Mouse (Mus musculus) MEL (cell line): ENCODE data around the gene Rhobtb1. TPM values are rescaled to one million over a fixed set of nuclear protein-coding genes. Genes with fewer than 3 reads are reported as not detected.

Experiments used
- DNase-seq: peaks from one replicate; pipeline ENCODE4 v3.0.0; 2011; ENCODE audit warnings: low read depth, low spot score
- H3K27ac ChIP-seq: 2 replicates; pipeline ENCODE4 v1.5.1; 2012; ENCODE audit warnings: low read depth, mild to moderate bottlenecking, control low read depth, low read length, moderate library complexity; ENCODE audit not compliant: control insufficient read depth
- H3K27me3 ChIP-seq, 2 experiments: fragments of 150-350 bp in 1 of 2; sonication (generic) in 1 of 2; 2 replicates each; pipeline ENCODE4 v1.6.1; 2012; ENCODE audit warnings: low read length in 2 of 2, mild to moderate bottlenecking in 2 of 2, improper control_type of control experiment in 1 of 2, moderate library complexity in 1 of 2; ENCODE audit not compliant: insufficient read depth in 2 of 2, control insufficient read depth in 1 of 2
- H3K36me3 ChIP-seq, 2 experiments: 2 replicates each; pipeline ENCODE4 v1.6.1; 2012 to 2014; ENCODE audit warnings: low read length in 2 of 2, improper control_type of control experiment in 1 of 2, inconsistent platforms in 1 of 2, mild to moderate bottlenecking in 1 of 2; ENCODE audit not compliant: insufficient read depth in 2 of 2, control insufficient read depth in 1 of 2
- H3K4me1 ChIP-seq, 2 experiments: fragments of 150-350 bp in 1 of 2; sonication (generic) in 1 of 2; 2 replicates each; pipeline ENCODE4 v1.6.1; 2012; ENCODE audit warnings: low read length in 2 of 2, improper control_type of control experiment in 1 of 2, mild to moderate bottlenecking in 1 of 2; ENCODE audit not compliant: insufficient read depth in 2 of 2, control insufficient read depth in 1 of 2
- H3K4me3 ChIP-seq, 2 experiments: fragments of 150-350 bp in 1 of 2; sonication (generic) in 1 of 2; 2 replicates each; pipeline ENCODE4 v1.5.1; 2012; ENCODE audit warnings: low read depth in 2 of 2, low read length in 2 of 2, mild to moderate bottlenecking in 2 of 2, moderate library complexity in 2 of 2, control low read depth in 1 of 2, improper control_type of control experiment in 1 of 2; ENCODE audit not compliant: control insufficient read depth in 1 of 2, insufficient read depth in 1 of 2
- H3K79me2 ChIP-seq: 2 replicates; pipeline ENCODE4 v1.6.1; 2012; ENCODE audit warnings: mild to moderate bottlenecking, low read length, moderate library complexity; ENCODE audit not compliant: control insufficient read depth, poor library complexity, insufficient read depth
- H3K9ac ChIP-seq: 2 replicates; pipeline ENCODE4 v1.6.1; 2012; ENCODE audit warnings: low read depth, mild to moderate bottlenecking, control low read depth, low read length, moderate library complexity; ENCODE audit not compliant: control insufficient read depth, poor library complexity, severe bottlenecking
- H3K9me3 ChIP-seq: fragments of 150-350 bp; sonication (generic); replicated peaks from 2 replicates; pipeline ENCODE4 v1.6.1; 2012; ENCODE audit warnings: mild to moderate bottlenecking, low read length, improper control_type of control experiment, moderate library complexity; ENCODE audit not compliant: insufficient read depth
- BHLHE40 ChIP-seq: IDR thresholded peaks from 2 replicates; pipeline ENCODE4 v1.6.1; 2012; ENCODE audit warnings: low read depth, mild to moderate bottlenecking, inconsistent platforms, low read length, improper control_type of control experiment, borderline replicate concordance
- CHD2 ChIP-seq: IDR thresholded peaks from 2 replicates; pipeline ENCODE4 v1.6.1; 2011; ENCODE audit warnings: low read length, improper control_type of control experiment
- E2F4 ChIP-seq: IDR thresholded peaks from 2 replicates; pipeline ENCODE4 v1.6.1; 2011; ENCODE audit warnings: low read depth, low read length, improper control_type of control experiment, borderline replicate concordance
- EP300 ChIP-seq, 2 experiments: IDR thresholded peaks; 2 replicates each; pipeline ENCODE4 v1.6.1; 2011; ENCODE audit warnings: improper control_type of control experiment in 2 of 2, low read length in 2 of 2, low read depth in 1 of 2, mild to moderate bottlenecking in 1 of 2
- GABPA ChIP-seq: IDR thresholded peaks from 2 replicates; pipeline ENCODE4 v1.6.1; 2012; ENCODE audit warnings: low read depth, mild to moderate bottlenecking, inconsistent platforms, low read length, improper control_type of control experiment, moderate library complexity
- MAFK ChIP-seq: IDR thresholded peaks from 2 replicates; pipeline ENCODE4 v1.6.1; 2011; ENCODE audit warnings: low read depth, mild to moderate bottlenecking, low read length, improper control_type of control experiment, borderline replicate concordance
- MAX ChIP-seq: IDR thresholded peaks from 2 replicates; pipeline ENCODE4 v1.6.1; 2011; ENCODE audit warnings: low read length, improper control_type of control experiment
- MAZ ChIP-seq: IDR thresholded peaks from 2 replicates; pipeline ENCODE4 v1.6.1; 2012; ENCODE audit warnings: low read depth, mild to moderate bottlenecking, inconsistent platforms, low read length, improper control_type of control experiment
- MEF2A ChIP-seq: IDR thresholded peaks from 2 replicates; pipeline ENCODE4 v1.6.1; 2014; ENCODE audit warnings: low read depth, mild to moderate bottlenecking, inconsistent platforms, low read length, improper control_type of control experiment; ENCODE audit not compliant: poor library complexity, insufficient replicate concordance, severe bottlenecking; ENCODE audit errors: extremely low read depth
- MYB ChIP-seq: IDR thresholded peaks from 2 replicates; pipeline ENCODE4 v1.6.1; 2011; ENCODE audit warnings: mild to moderate bottlenecking, low read depth, low read length, improper control_type of control experiment
- MYC ChIP-seq: IDR thresholded peaks from 2 replicates; pipeline ENCODE4 v1.6.1; 2011; ENCODE audit warnings: low read depth, mild to moderate bottlenecking, low read length, improper control_type of control experiment, moderate library complexity
- NELFE ChIP-seq: IDR thresholded peaks from 2 replicates; pipeline ENCODE4 v1.6.1; 2011; ENCODE audit warnings: low read depth, low read length, improper control_type of control experiment
- POLR2AphosphoS2 ChIP-seq: IDR thresholded peaks from 2 replicates; pipeline ENCODE4 v1.6.1; 2011; ENCODE audit warnings: low read length, improper control_type of control experiment
- TAL1 ChIP-seq: IDR thresholded peaks from 2 replicates; pipeline ENCODE4 v1.6.1; 2012; ENCODE audit warnings: mild to moderate bottlenecking, inconsistent platforms, low read length, moderate library complexity, mixed read lengths
- TCF12 ChIP-seq: IDR thresholded peaks from 2 replicates; pipeline ENCODE4 v1.6.1; 2014; ENCODE audit warnings: low read depth, mild to moderate bottlenecking, inconsistent platforms, low read length, improper control_type of control experiment, moderate library complexity
- USF1 ChIP-seq: IDR thresholded peaks from 2 replicates; pipeline ENCODE4 v1.6.1; 2014; ENCODE audit warnings: low read depth, mild to moderate bottlenecking, inconsistent platforms, low read length, improper control_type of control experiment, moderate library complexity
- ZMIZ1 ChIP-seq: IDR thresholded peaks from 2 replicates; pipeline ENCODE4 v1.6.1; 2012; ENCODE audit warnings: low read depth, mild to moderate bottlenecking, inconsistent platforms, low read length, improper control_type of control experiment, moderate library complexity
- ZNF384 ChIP-seq: IDR thresholded peaks from 2 replicates; pipeline ENCODE4 v1.6.1; 2012; ENCODE audit warnings: low read depth, mild to moderate bottlenecking, inconsistent platforms, low read length, improper control_type of control experiment
- polyA plus RNA-seq, 2 experiments: library from polyadenylated mRNA; stranded (reverse) in 1 of 2; unstranded in 1 of 2; fragments of >175 nt in 1 of 2; fragments of >200 nt in 1 of 2; gene quantifications; 2 replicates each; pipeline versions ENCODE4 v1.2.1 to v1.2.4; 2012; ENCODE audit warnings: low replicate concordance in 2 of 2, low read depth in 1 of 2; ENCODE audit not compliant: insufficient read length in 2 of 2, insufficient read depth in 1 of 2, missing spikeins in 1 of 2
- total RNA-seq: library from RNA; depleted of rRNA; stranded (reverse); fragments of 300-350 nt; gene quantifications from 2 replicates; pipeline ENCODE4 v1.2.3, GENCODE M21; 2012

Rhobtb1 gene
- total and polyA plus RNA-seq, 3 experiments: not detected

DNA sequence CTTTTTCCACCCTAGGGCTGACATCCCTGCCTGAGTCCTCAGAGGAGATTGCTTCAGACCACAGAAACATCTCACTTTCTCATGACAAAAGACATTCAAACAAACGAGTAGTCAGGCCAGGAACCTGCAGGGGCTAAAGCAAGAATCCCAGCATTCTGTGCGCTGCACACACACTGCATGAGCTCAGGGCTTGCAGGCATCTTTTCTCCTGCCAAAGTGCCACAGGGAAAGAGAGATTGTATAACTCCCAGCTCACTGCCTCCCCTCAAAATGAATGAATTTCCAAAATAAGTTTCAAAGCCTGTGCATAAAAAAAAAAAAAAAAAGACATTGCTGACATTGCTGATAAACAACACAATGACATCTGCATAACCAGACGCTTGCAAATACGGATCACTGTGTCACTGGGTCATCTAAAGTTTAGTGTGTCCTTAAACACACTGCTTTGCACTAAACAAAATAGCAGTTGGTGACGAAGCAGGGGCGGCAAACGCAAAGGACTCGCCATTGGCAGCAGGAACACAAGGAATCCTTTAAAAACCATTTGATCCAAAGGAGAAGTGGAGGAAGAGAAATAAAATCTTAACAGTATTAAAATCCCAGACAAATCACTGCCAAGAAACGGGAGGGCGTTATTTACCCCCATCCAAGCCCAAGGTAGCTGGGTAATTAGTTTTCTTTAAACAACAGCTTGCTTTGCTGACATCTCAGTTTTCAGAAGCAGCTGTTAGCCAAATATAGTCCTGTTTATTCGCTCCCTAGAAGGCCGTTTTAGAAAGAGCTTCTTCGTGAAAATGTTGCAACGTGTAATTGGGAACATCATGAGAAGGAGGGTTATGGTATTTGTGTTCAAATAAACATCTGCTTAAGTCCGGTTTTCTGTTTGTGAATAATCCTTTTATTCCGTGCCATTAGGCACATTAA lies 183.3 kb downstream of the Rhobtb1 start:
- no peaks in the 10 kb centered on the region for H3K9me3 ChIP-seq
- DNase-seq: no peak
- no peak overlapping the region for H3K9ac ChIP-seq
- H3K27ac ChIP-seq: no peak overlapping the region
- no peaks in the 10 kb centered on the region for H3K79me2 ChIP-seq
- H3K4me3 ChIP-seq: no peak overlapping the region
- H3K27me3 ChIP-seq: no peaks in the 10 kb centered on the region
- H3K36me3 ChIP-seq: peaks cover 0 to 12% of the 10 kb centered on the region in 2 experiments; a peak in 2 of 4 replicates
- H3K4me1 ChIP-seq: no peaks in the 10 kb centered on the region
- TF ChIP-seq E2F4 (no peak), MAZ (no peak), MEF2A (no peak), USF1 (no peak), ZMIZ1 (no peak), MYB (no peak), EP300 (IDR thresholded peaks at IDR 0.05; ENCODE audit: low read depth in 1 of 2, low read length in 2 of 2) (no peak), TAL1 (no peak), CHD2 (no peak), BHLHE40 (no peak), NELFE (no peak), GABPA (no peak)

DNA sequence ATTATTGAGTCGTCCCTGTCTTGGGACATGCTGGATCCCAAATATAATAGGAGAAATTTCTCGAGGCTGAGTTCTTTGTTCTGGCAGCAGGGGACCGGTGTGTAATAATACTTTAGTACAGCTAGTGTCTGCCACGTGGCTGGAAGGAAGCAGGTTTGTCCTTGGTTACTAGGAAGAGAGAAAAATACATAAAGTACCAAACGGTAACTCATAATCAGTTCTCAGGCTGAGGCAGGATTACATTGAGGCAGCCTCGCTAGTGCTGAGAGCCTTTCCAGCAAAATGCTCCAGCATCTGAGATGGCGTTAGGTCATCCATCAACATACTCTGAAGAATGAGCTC lies 183.9 kb downstream of the Rhobtb1 start:
- no peak for DNase-seq

More for the DNA sequence above, 183.9 kb downstream of the Rhobtb1 start:
- H3K9ac ChIP-seq: no peak overlapping the region
- no peak for TF ChIP-seq MYC
- TF ChIP-seq MAX: no peak
- TF ChIP-seq POLR2AphosphoS2: peak; percentile 6; the same call in 1 of the 2 replicates
- no peak for TF ChIP-seq TCF12
- TF ChIP-seq MAFK: no peak
- TF ChIP-seq E2F4: no peak
- 0 out of 2 replicates have a peak, but pooled peaks have one; percentile 8 for TF ChIP-seq ZMIZ1
- TF ChIP-seq ZNF384: no peak
- no peaks in the 10 kb centered on the region for H3K9me3 ChIP-seq
- no peaks in the 10 kb centered on the region for H3K27me3 ChIP-seq
- no peaks in the 10 kb centered on the region for H3K79me2 ChIP-seq
- H3K27ac ChIP-seq: no peak overlapping the region
- peaks cover 0 to 12% of the 10 kb centered on the region in 2 experiments; a peak in 2 of 4 replicates for H3K36me3 ChIP-seq
- H3K4me3 ChIP-seq: no peak overlapping the region
- no peaks in the 10 kb centered on the region for H3K4me1 ChIP-seq
